Mouse (Mus musculus): Measurements from ENCODE around the gene Tspan3. TPM values are rescaled to one million over a fixed set of nuclear protein-coding genes. Genes with fewer than 3 reads are reported as not detected.

The Tspan3 gene
- polyA plus RNA-seq, 1 experiment from 2014 or later: 573 TPM

DNA sequence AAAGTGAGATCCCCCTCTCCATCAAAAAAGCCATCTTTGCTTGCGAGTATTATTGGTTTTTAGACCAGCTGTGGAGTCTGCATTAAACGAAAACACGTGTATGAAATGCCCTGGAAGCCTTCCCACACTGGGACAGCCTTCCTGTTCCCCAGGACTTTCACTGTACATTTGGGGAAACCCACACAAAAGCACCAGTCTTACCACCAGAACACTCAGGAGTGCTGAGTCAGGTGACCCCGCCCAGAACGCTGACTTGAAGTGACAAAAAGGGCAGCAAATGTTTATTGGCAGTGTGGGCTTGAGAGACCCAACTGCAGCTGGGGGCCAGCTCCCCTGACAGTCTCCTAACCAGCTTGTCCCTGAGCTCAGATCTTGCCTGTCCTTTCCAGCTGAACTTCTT, 884 bp upstream of the Tspan3 start:
- no peaks in the 10 kb centered on the region; the same call in 1 of the 2 replicates for H3K9me3 ChIP-seq (ENCODE audit: control insufficient read depth, low read length)
- no peaks in the 10 kb centered on the region for H3K27me3 ChIP-seq (ENCODE audit: control insufficient read depth, insufficient read depth, low read length)
- ATAC-seq (ENCODE audit: low FRiP score) (no peak), DNase-seq (ENCODE audit: low spot score, missing footprints) (peak; percentile 81)
- H3K9ac ChIP-seq (ENCODE audit: low read length): no peak overlapping the region
- H3K4me3 ChIP-seq (ENCODE audit: low read depth, low read length): no peak overlapping the region
- 71% methylated on average over 5 of the region's 5 CpGs for WGBS
- H3K27ac ChIP-seq (ENCODE audit: low read depth, low read length): no peak overlapping the region
- H3K4me1 ChIP-seq (ENCODE audit: control insufficient read depth, insufficient read depth, low read length): peaks cover 8% of the 10 kb centered on the region; the same call in 1 of the 2 replicates
- H3K4me2 ChIP-seq: no peak overlapping the region
- no peaks in the 10 kb centered on the region for H3K36me3 ChIP-seq (ENCODE audit: control insufficient read depth, insufficient read depth, low read length)

- peaks cover 11% of the 10 kb centered on the region; the same call in 1 of the 2 replicates for H3K4me1 ChIP-seq (ENCODE audit: control insufficient read depth, insufficient read depth, low read length)
- no peaks in the 10 kb centered on the region for H3K36me3 ChIP-seq (ENCODE audit: control insufficient read depth, insufficient read depth, low read length)
- peak overlapping the region; percentile 98 for H3K4me3 ChIP-seq (ENCODE audit: low read depth, low read length)
- DNase-seq (ENCODE audit: low spot score, missing footprints) (peak; percentile 98), ATAC-seq (ENCODE audit: low FRiP score) (peak; percentile 97)
- peak overlapping the region; percentile 60 for H3K4me2 ChIP-seq
- H3K27me3 ChIP-seq (ENCODE audit: control insufficient read depth, insufficient read depth, low read length): no peaks in the 10 kb centered on the region
- WGBS: under 1% methylated on average over 82 of the region's 82 CpGs
- H3K9me3 ChIP-seq (ENCODE audit: control insufficient read depth, low read length): no peaks in the 10 kb centered on the region
- H3K9ac ChIP-seq (ENCODE audit: low read length): peak overlapping the region; percentile 100
- H3K27ac ChIP-seq (ENCODE audit: low read depth, low read length): peak overlapping the region; percentile 89
Measured at GRCm38 (mm10) chr9:56160341-56161141, 4.7 kb downstream of the Tspan3 start.

GRCm38 (mm10) chr9:56159456-56159855, 5.8 kb downstream of the Tspan3 start:
- Histone ChIP-seq H3K36me3 (ENCODE audit: control insufficient read depth, insufficient read depth, low read length) (no peaks in the 10 kb centered on the region), H3K27me3 (ENCODE audit: control insufficient read depth, insufficient read depth, low read length) (no peaks in the 10 kb centered on the region), H3K4me3 (ENCODE audit: low read depth, low read length) (peak overlapping the region; percentile 98), H3K9me3 (ENCODE audit: control insufficient read depth, low read length) (no peaks in the 10 kb centered on the region), H3K9ac (ENCODE audit: low read length) (peak overlapping the region; percentile 100), H3K4me2 (peak overlapping the region; percentile 60), H3K4me1 (ENCODE audit: control insufficient read depth, insufficient read depth, low read length) (peaks cover 11% of the 10 kb centered on the region; the same call in 1 of the 2 replicates), H3K27ac (ENCODE audit: low read depth, low read length) (no peak overlapping the region)
- DNase-seq (ENCODE audit: low spot score, missing footprints): no peak
- ATAC-seq (ENCODE audit: low FRiP score): no peak
- 16% methylated on average over 2 of the region's 2 CpGs for WGBS

GRCm38 (mm10) chr9:56158077-56158476, 7.2 kb downstream of the Tspan3 start:
- H3K4me2 ChIP-seq: no peak overlapping the region
- ATAC-seq (ENCODE audit: low FRiP score): no peak
- H3K27ac ChIP-seq (ENCODE audit: low read depth, low read length): no peak overlapping the region

DNA sequence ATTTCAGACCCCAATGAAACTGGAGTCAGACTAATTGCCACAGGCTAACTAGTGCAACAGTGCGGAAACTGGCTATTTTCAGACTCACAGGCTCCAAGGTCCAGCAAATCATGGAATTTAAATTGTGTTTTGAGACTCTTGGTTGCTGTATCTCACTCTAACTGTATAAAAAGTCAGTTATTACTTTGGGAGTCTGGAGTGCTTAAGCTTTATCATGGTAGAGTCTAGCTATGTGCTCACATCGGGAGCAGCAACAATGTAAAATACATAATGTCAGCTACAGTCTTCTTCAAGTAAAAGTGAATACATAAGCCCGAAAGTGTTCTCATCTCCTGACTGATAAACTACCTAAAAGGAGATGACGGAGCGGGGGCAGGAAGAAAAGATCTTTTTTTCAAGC, 10.7 kb downstream of the Tspan3 start:
- Histone ChIP-seq H3K36me3 (ENCODE audit: control insufficient read depth, insufficient read depth, low read length) (no peaks in the 10 kb centered on the region), H3K4me1 (ENCODE audit: control insufficient read depth, insufficient read depth, low read length) (peaks cover 6% of the 10 kb centered on the region; the same call in 1 of the 2 replicates), H3K4me3 (ENCODE audit: low read depth, low read length) (no peak overlapping the region), H3K27ac (ENCODE audit: low read depth, low read length) (no peak overlapping the region), H3K9me3 (ENCODE audit: control insufficient read depth, low read length) (no peaks in the 10 kb centered on the region), H3K27me3 (ENCODE audit: control insufficient read depth, insufficient read depth, low read length) (no peaks in the 10 kb centered on the region), H3K9ac (ENCODE audit: low read length) (no peak overlapping the region), H3K4me2 (no peak overlapping the region)
- ATAC-seq (ENCODE audit: low FRiP score) (no peak), DNase-seq (ENCODE audit: low spot score, missing footprints) (peak; percentile 81)
- 97% methylated on average over 5 of the region's 5 CpGs for WGBS

More at GRCm38 (mm10) chr9:56158077-56158476, 7.2 kb downstream of the Tspan3 start:
- Histone ChIP-seq H3K36me3 (ENCODE audit: control insufficient read depth, insufficient read depth, low read length) (no peaks in the 10 kb centered on the region), H3K27me3 (ENCODE audit: control insufficient read depth, insufficient read depth, low read length) (no peaks in the 10 kb centered on the region), H3K9ac (ENCODE audit: low read length) (no peak overlapping the region), H3K4me1 (ENCODE audit: control insufficient read depth, insufficient read depth, low read length) (peaks cover 11% of the 10 kb centered on the region; the same call in 1 of the 2 replicates), H3K9me3 (ENCODE audit: control insufficient read depth, low read length) (no peaks in the 10 kb centered on the region), H3K4me3 (ENCODE audit: low read depth, low read length) (no peak overlapping the region)
- 73% methylated on average over 2 of the region's 2 CpGs for WGBS
- no peak for DNase-seq (ENCODE audit: low spot score, missing footprints)

DNA sequence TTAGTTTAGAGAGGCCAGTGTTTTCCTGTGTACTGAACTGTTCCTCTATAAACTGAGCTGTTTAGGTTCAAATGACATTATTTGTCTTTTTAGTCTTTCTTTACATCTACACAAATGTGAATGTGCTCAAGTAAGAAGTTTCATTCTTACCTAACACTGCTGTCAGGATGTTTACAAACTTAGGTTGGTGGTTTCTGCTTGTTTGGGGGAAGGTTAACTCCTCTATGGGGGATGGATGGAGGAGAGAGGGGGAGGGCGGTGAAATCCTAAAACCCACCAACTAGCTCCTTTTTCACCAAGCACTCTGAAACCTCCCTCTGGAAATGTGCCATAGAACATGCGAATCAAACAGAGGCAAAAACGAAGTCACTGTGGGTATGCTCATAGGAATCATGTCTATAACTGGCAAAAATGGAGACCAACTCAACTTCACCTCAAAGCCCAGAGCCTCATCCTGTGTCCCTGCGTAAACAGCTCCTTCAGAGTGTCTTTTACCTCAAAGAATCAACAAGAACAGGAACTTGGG, 12.7 kb downstream of the Tspan3 start:
- Histone ChIP-seq H3K4me2 (no peak overlapping the region), H3K36me3 (ENCODE audit: control insufficient read depth, insufficient read depth, low read length) (no peaks in the 10 kb centered on the region), H3K27me3 (ENCODE audit: control insufficient read depth, insufficient read depth, low read length) (no peaks in the 10 kb centered on the region), H3K4me3 (ENCODE audit: low read depth, low read length) (no peak overlapping the region), H3K9ac (ENCODE audit: low read length) (no peak overlapping the region), H3K4me1 (ENCODE audit: control insufficient read depth, insufficient read depth, low read length) (no peaks in the 10 kb centered on the region), H3K27ac (ENCODE audit: low read depth, low read length) (no peak overlapping the region), H3K9me3 (ENCODE audit: control insufficient read depth, low read length) (no peaks in the 10 kb centered on the region)
- WGBS: 81% methylated on average over 4 of the region's 4 CpGs
- DNase-seq (ENCODE audit: low spot score, missing footprints): no peak
- ATAC-seq (ENCODE audit: low FRiP score): no peak

- Histone ChIP-seq H3K36me3 (ENCODE audit: control insufficient read depth, insufficient read depth, low read length) (no peaks in the 10 kb centered on the region; the same call in 1 of the 2 replicates), H3K9ac (ENCODE audit: low read length) (no peak overlapping the region), H3K9me3 (ENCODE audit: control insufficient read depth, low read length) (no peaks in the 10 kb centered on the region), H3K4me3 (ENCODE audit: low read depth, low read length) (no peak overlapping the region), H3K4me1 (ENCODE audit: control insufficient read depth, insufficient read depth, low read length) (no peaks in the 10 kb centered on the region), H3K27me3 (ENCODE audit: control insufficient read depth, insufficient read depth, low read length) (no peaks in the 10 kb centered on the region), H3K4me2 (no peak overlapping the region), H3K27ac (ENCODE audit: low read depth, low read length) (no peak overlapping the region)
- ATAC-seq (ENCODE audit: low FRiP score) (no peak), DNase-seq (ENCODE audit: low spot score, missing footprints) (peak; percentile 86)
- WGBS: 72% methylated on average over 7 of the region's 7 CpGs
Measured at GRCm38 (mm10) chr9:56151745-56152481, 13.4 kb downstream of the Tspan3 start.

DNA sequence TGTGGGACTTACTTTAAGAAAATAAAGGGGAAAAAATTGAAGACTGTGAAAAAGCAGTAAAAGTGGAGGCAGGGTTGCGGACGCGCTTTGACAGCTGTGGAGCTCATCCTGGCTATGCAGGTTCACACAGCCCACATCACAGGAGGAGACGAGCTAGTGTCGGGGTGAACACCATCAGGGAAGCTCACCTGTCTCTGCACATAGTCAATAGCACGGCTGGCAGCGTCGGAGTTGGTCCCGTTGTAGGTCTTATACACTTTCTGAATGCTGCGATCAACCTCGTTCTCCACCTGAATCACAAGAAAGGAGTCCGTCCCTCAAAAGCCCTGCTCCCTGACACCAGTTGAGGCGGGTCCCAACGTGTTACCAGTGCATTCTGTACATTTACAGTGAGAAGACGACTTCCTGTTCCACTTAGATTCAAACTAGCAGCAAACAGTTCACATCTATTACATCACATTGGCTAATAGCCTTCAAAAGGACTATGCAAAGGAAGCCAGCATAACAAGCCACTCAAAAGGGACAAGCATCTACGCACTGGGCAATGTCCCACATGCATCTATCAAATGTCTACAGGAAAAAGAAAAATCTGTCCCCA, 18.9 kb downstream of the Tspan3 start:
- no peak overlapping the region for H3K27ac ChIP-seq (ENCODE audit: low read depth, low read length)
- no peak overlapping the region for H3K4me2 ChIP-seq
- no peaks in the 10 kb centered on the region for H3K4me1 ChIP-seq (ENCODE audit: control insufficient read depth, insufficient read depth, low read length)
- no peak for ATAC-seq (ENCODE audit: low FRiP score)
- H3K27me3 ChIP-seq (ENCODE audit: control insufficient read depth, insufficient read depth, low read length): no peaks in the 10 kb centered on the region
- 93% methylated on average over 16 of the region's 16 CpGs for WGBS
- H3K9me3 ChIP-seq (ENCODE audit: control insufficient read depth, low read length): no peaks in the 10 kb centered on the region
- DNase-seq (ENCODE audit: low spot score, missing footprints): no peak
- peaks cover 15% of the 10 kb centered on the region for H3K36me3 ChIP-seq (ENCODE audit: control insufficient read depth, insufficient read depth, low read length)
- no peak overlapping the region for H3K4me3 ChIP-seq (ENCODE audit: low read depth, low read length)
- H3K9ac ChIP-seq (ENCODE audit: low read length): no peak overlapping the region

Measured in midbrain, embryonic 11.5 days (tissue).